Mouse (Mus musculus) cerebellum, adult 11-12 months (tissue): ENCODE results near the gene Fut7.

Source experiments
- DNase-seq: peaks from one replicate; pipeline ENCODE4 v3.0.0; 2022

Fut7 gene

DNA sequence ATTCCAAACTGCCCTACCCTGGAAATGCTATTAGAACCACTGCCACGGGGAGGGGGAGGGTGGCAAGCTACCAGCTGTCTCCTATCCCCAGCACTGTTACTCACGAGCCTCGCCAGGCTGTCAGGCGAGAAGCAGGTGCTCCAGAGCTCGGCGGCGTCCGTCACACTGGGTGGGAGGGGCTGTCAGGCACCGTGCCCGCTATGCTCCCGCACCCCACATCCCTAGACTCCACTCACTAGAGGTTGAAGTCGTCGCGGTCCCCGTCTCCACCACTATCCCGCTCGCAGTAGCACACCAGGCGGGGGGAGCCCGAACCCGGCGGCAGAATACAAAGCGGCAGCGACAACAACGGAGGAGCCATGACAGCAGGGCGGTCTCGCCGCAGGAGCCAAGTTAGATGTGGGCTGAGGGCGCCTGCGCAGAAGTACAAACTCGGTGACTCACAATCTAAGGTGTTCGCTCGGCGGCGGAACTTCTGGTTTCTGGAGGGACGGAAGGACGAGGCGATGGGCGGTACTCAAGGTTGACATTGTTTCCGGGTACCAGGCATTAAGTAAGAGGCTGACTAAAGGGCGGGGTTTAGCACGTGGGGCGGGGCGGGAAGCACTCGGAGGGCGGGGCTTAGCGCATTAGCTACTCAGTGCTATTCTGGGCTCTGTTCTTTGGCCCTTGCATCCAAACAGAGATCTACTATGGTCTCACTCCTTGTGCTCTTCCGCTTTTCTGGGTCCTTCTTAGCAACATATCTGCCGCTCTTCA is 37.7 kb downstream of the Fut7 start, which contains the start of gene Paxx:
Paxx (minus strand) TSS at position 544 of the 759 bp plus-strand sequence.
- DNase-seq, result peak; percentile 97

- no peak for DNase-seq
Measured at GRCm38 (mm10) chr2:25461407-25461806, 38.3 kb downstream of the Fut7 start.

DNA sequence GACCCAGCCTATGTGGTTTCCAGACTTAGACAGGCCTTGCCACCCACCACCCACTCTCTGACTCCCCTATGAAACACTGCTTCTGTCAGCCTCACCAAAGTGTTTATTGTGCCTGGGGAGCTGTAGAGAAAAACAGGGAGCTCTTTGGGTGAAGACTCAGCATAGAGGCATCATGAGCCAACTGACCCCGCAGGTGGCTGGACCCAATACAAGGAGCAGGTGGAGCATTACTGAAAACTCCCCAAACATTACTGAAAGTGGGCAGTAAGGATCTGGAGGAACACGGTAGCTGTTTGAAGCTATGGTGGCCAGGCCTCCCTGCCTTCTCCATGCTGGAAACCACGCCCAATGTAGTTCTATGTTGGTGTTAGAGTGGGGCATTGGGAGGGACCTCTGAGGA is 40.6 kb downstream of the Fut7 start:
- DNase-seq, result peak; percentile 76

- DNase-seq, result no peak
Measured at GRCm38 (mm10) chr2:25465256-25465655, 42.2 kb downstream of the Fut7 start.

DNA sequence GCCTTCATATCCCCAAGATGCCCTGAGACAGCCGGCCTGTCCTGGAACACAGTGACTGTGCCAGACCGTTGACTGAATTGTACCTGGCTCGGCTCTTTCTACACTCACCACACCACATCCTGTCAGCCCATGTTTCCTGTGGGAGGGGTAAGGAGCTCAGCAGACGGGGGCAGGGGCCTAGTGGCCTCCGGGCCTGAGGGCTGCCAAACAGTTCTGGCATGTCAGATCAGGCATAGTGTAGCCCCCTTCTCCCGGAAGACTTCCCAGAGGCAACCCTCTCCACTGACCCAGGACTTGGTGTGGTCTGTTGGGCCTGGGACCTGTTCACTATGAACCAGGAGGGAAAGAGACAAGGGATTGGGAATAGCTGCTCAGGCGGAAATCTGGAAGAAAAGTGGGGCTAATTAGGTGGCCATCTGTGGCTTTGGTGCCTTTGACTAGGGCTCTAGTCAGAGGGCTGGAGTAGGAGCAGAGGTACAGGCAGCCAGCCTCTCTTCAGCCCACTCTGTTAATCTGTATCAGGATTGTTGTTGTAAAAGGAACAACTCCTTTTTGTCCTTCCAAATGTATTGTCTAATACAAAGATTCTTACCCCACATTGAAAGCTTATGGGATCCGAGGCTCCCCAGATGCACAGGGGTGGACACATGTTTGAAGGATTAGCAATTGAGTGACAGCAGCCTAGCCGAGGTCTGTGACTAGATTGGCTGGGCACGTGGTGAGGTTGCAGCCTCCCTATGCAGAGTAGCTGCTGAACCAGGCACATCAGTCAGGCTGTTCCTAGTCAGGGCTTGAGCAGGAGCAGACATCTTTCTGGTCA is 43.0 kb downstream of the Fut7 start:
- peak; percentile 68 for DNase-seq

- no peak for DNase-seq
Measured at GRCm38 (mm10) chr2:25467606-25468303, 44.7 kb downstream of the Fut7 start.

GRCm38 (mm10) chr2:25468962-25469915 is 46.2 kb downstream of the Fut7 start:
- peak; percentile 81 for DNase-seq

DNA sequence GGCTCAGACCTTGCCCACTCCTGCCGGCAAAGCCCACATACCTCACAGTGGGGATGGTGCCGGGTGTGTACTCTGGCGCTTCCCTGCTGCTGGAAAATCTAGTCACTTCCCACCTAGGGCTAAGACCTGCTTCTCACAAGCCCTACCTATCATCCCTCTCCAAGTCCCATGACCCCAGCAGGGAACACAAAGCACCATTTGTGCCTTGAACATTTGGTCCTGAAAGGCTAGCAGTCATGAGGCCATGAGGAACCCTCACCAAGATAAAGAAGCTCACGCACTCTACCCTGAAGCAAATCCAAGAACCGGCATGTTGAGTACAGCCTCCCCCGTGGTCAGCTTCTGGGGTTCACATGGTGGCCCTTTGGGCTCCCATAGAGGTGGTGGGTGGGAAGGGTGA is 46.9 kb downstream of the Fut7 start, which contains the start of gene Ptgds:
Ptgds (minus strand) TSS at position 78 of the 400 bp plus-strand sequence.
- peak; percentile 53 for DNase-seq

- no peak for DNase-seq
Measured at GRCm38 (mm10) chr2:25472550-25472949, 49.5 kb downstream of the Fut7 start.
